Mouse (Mus musculus): ENCODE data around the gene 4930568D16Rik.
A peak's percentile ranks its signal among the peaks of the same experiment; 100 is the strongest.

The 4930568D16Rik gene

GRCm38 (mm10) chr2:35342605-35343004 lies 24.9 kb downstream of the 4930568D16Rik start:
- peak; percentile 91 for DNase-seq

GRCm38 (mm10) chr2:35338707-35339106 lies 28.8 kb downstream of the 4930568D16Rik start:
- peak; percentile 95 for DNase-seq

- DNase-seq, result peak; percentile 55
These were observed 29.5 kb downstream of the 4930568D16Rik start for GRCm38 (mm10) chr2:35338036-35338435.

GRCm38 (mm10) chr2:35337419-35337818 lies 30.1 kb downstream of the 4930568D16Rik start:
- peak; percentile 95 for DNase-seq

- DNase-seq, result peak; percentile 100
These were observed 30.9 kb downstream of the 4930568D16Rik start, which contains the start of gene Stom for GRCm38 (mm10) chr2:35336388-35337280. Gene Stom, minus strand, starts transcription at chr2:35336976.

- no peak for DNase-seq
These were observed 31.9 kb downstream of the 4930568D16Rik start for GRCm38 (mm10) chr2:35335620-35336019.

GRCm38 (mm10) chr2:35333670-35334069 lies 33.9 kb downstream of the 4930568D16Rik start:
- no peak for DNase-seq

GRCm38 (mm10) chr2:35331205-35331604 lies 36.3 kb downstream of the 4930568D16Rik start:
- no peak for DNase-seq

GRCm38 (mm10) chr2:35329061-35329460 lies 38.5 kb downstream of the 4930568D16Rik start:
- DNase-seq, result no peak

GRCm38 (mm10) chr2:35328064-35328792 lies 39.3 kb downstream of the 4930568D16Rik start:
- DNase-seq, result no peak

- no peak for DNase-seq
These were observed 39.9 kb downstream of the 4930568D16Rik start for GRCm38 (mm10) chr2:35327583-35327982.

- no peak for DNase-seq
These were observed 40.6 kb downstream of the 4930568D16Rik start for GRCm38 (mm10) chr2:35326931-35327330.

GRCm38 (mm10) chr2:35325930-35326329 lies 41.6 kb downstream of the 4930568D16Rik start:
- DNase-seq, result no peak

GRCm38 (mm10) chr2:35322404-35323164 lies 44.9 kb downstream of the 4930568D16Rik start:
- DNase-seq, result peak; percentile 98

- DNase-seq, result no peak
These were observed 47.1 kb downstream of the 4930568D16Rik start for GRCm38 (mm10) chr2:35320399-35320798.

GRCm38 (mm10) chr2:35318405-35318804 lies 49.1 kb downstream of the 4930568D16Rik start:
- no peak for DNase-seq

- DNase-seq, result no peak
These were observed 49.9 kb downstream of the 4930568D16Rik start for GRCm38 (mm10) chr2:35317604-35318003.

GRCm38 (mm10) chr2:35314300-35314699 lies 53.2 kb downstream of the 4930568D16Rik start:
- no peak for DNase-seq

GRCm38 (mm10) chr2:35309906-35310493 lies 57.5 kb downstream of the 4930568D16Rik start:
- DNase-seq, result no peak

- DNase-seq, result no peak
These were observed 59.4 kb downstream of the 4930568D16Rik start for GRCm38 (mm10) chr2:35308166-35308565.

Measured in heart, adult 11 months (tissue).